Mouse (Mus musculus) bone marrow macrophage, adult 2 months (primary cell): ENCODE measurements at regions not wholly inside any gene's neighbourhood (a gene's known extent, or its start where the extent isn't known, plus 50 kb on each side); places are given as distances from the start of the nearest gene placed in this dataset.

Experiments
- CTCF ChIP-seq: IDR thresholded peaks from 2 replicates; pipeline ENCODE4 v1.5.1; 2012; ENCODE audit warnings: low read depth, mild to moderate bottlenecking, low read length, moderate library complexity
- POLR2A ChIP-seq: IDR thresholded peaks from 2 replicates; pipeline ENCODE4 v1.6.1; 2012; ENCODE audit warnings: mild to moderate bottlenecking, low read depth, low read length, borderline replicate concordance

DNA sequence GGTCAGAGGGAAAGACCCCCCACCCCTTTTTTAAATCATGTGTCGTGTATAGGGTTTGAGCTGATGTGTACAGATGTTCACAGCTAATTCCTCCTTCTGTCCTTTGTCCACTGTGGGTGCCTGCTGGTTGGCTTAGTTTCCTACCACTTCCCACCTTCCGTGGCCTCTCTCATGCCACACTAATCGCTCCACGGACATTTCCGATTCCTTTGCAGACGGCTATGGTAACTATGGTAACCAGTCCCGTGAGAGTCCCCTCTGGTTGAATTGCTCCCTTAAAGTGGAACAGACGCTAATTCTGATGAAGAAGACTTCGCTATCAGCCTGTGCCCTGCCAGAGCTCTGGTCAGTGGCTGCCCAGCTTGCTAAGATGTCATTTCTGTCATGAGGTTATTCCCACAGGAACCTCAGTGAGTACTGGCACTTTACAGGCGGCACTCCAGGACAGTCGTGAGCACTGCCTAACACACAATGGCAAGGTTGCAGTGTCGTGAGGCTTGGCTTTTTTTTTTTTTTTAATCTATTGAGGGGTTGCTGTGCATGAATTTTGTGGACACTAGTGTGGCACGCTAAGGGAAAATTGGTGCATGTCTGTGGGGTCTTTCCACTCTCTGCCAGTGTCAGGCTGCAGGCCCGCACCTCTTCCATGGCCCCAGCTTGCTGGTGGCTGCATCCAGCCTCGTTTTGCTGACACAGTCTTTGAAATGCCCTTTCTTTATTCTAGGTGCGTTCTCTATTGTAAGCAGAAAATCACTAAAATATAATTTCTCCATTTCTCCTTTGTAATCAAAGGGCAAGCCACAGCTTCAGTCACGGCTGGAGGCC lies 179.2 kb upstream of the Ankrd50 start:
- TF ChIP-seq CTCF: no peak
- TF ChIP-seq POLR2A: no peak
